Mouse (Mus musculus) CD4-positive, CD25-positive, alpha-beta regulatory T cell, adult 9 weeks (primary cell): Measurements from ENCODE around the gene Nynrin. TPM values are rescaled to one million over a fixed set of nuclear protein-coding genes. Genes with fewer than 3 reads are reported as not detected.

Source experiments
- polyA plus RNA-seq: library from polyadenylated mRNA; unstranded; fragments of 100-300 nt; shearing (Covaris generic); gene quantifications from one replicate; pipeline ENCODE4 v1.2.1, GENCODE M21; 2017

Gene Nynrin
- 1.7 TPM for polyA plus RNA-seq

DNA sequence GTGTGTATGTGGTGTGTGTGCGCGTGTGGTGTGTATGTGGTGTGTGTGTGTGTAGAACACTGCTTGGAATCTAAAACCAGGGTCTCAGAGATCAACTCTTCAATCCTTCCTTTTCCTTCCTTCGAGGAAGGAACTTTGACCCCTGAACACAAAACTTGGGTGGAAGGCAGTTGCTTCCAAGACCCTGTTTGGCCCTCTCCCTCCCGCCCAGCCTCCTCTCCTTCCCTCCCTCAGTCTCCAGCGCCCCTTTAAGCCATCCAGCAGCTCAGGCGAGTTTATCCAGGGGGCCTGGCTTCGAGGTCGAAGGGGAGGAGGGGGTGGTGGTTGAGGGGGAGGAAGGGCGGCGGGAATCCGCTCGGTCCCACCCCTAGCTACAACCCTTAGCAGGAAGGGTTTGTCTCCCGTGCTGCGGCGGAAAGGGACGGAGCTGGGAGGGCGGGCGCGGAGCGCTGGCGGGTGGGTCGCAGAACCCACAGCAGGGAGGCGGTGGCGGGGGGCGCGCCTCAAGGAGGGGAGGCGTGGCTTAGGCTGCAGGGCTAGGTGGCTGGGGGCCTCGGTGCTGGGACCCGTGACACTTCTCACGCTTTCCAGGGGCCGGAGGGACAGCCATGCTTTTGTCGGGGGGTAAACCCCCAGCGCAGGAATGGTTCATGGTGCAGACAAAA, at the start of gene Nynrin:
Nynrin (plus strand) TSS at position 390 of the 665 bp plus-strand sequence.

GRCm38 (mm10) chr14:55822991-55823762, 30.6 kb upstream of the Nynrin start, which contains the start of gene Nfatc4:
Nfatc4 (plus strand) TSS chr14:55823144.

GRCm38 (mm10) chr14:55884166-55884565, 30.4 kb downstream of the Nynrin start, which contains the start of gene Cbln3:
Cbln3 (minus strand) TSS chr14:55884392.

GRCm38 (mm10) chr14:55884713-55885113, 30.9 kb downstream of the Nynrin start, which contains the start of gene Khnyn:
Khnyn (plus strand) TSS chr14:55884947.

DNA sequence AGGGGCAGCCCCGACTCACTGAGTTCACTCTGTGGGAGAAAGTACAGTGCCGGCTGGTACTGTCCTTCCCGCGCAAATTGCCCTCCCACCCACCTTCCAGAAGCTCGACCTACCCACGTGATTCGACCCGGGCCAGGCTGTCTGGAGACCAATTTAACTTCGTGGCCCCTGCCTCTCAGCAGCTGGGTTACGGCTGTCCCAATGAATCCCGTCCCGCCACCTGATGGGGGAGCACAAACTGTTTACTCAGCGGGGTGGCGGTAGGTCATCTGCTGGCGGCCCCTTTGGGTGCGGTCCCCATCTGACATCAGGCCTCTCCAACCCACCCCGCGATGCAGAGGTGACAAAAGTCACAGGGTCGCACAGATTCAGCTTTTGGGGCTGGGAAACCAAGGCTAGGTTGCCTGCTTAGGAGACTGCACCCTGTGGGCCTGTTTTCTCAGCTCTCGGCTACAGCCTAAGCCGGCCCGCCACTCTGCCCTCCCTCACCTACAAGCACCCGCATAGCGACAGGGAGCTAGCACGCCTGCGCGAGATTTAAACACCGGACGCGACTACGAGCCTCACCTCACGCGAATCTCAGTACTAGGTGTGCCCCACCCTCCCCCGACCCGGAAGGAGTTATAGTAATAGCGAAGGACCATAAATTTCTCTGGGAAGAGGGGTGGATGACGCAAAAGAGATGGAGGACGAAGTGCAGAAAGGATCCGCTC, 46.0 kb downstream of the Nynrin start, which contains the start of gene Sdr39u1:
Sdr39u1 (minus strand) TSS at position 593 of the 713 bp plus-strand sequence.

Other genes with a start within 250 kb of the Nynrin start
- gene Rec8, start 236.0 kb upstream of the Nynrin start, polyA plus RNA-seq: 8.1 TPM
- gene Ipo4, start 218.1 kb upstream of the Nynrin start, polyA plus RNA-seq: 53.3 TPM
- 2.8 TPM for gene Gm49378, start 216.1 kb upstream of the Nynrin start, polyA plus RNA-seq
- 96.0 TPM for gene Tm9sf1, start 210.2 kb upstream of the Nynrin start, polyA plus RNA-seq
- 1.6 TPM for gene Tssk4, start 203.8 kb upstream of the Nynrin start, polyA plus RNA-seq
- gene Mdp1, start 193.5 kb upstream of the Nynrin start, polyA plus RNA-seq: 112 TPM
- 58.4 TPM for gene Gmpr2, start 182.1 kb upstream of the Nynrin start, polyA plus RNA-seq
- 496 TPM for gene Nedd8, start 181.9 kb upstream of the Nynrin start, polyA plus RNA-seq
- gene Tinf2, start 172.2 kb upstream of the Nynrin start, polyA plus RNA-seq: 66.3 TPM
- gene Tgm1, start 140.1 kb upstream of the Nynrin start, polyA plus RNA-seq: 0.26 TPM
- 90.8 TPM for gene Rabggta, start 131.7 kb upstream of the Nynrin start, polyA plus RNA-seq
- gene Dhrs1, start 108.3 kb upstream of the Nynrin start, polyA plus RNA-seq: 54.2 TPM
- 12.1 TPM for gene Nop9, start 108.3 kb upstream of the Nynrin start, polyA plus RNA-seq
- gene Cideb, start 95.6 kb upstream of the Nynrin start, polyA plus RNA-seq: not detected
- gene Ltb4r2, start 92.6 kb upstream of the Nynrin start, polyA plus RNA-seq: not detected
- 1.4 TPM for gene Ltb4r1, start 88.0 kb upstream of the Nynrin start, polyA plus RNA-seq
- not detected for gene Adcy4, start 69.9 kb upstream of the Nynrin start, polyA plus RNA-seq
- 79.6 TPM for gene Ripk3, start 65.1 kb upstream of the Nynrin start, polyA plus RNA-seq
- not detected for gene Nfatc4, start 30.9 kb upstream of the Nynrin start, polyA plus RNA-seq
- gene Cbln3, start 30.4 kb downstream of the Nynrin start, polyA plus RNA-seq: 0.25 TPM
- gene Khnyn, start 30.9 kb downstream of the Nynrin start, polyA plus RNA-seq: 90.5 TPM
- gene Sdr39u1, start 46.3 kb downstream of the Nynrin start, polyA plus RNA-seq: 86.9 TPM
- gene Cma1, start 90.7 kb downstream of the Nynrin start, polyA plus RNA-seq: not detected
- gene Cma2, start 97.0 kb downstream of the Nynrin start, polyA plus RNA-seq: not detected
- gene Mcpt1, start 164.0 kb downstream of the Nynrin start, polyA plus RNA-seq: not detected
- gene Mcpt9, start 176.5 kb downstream of the Nynrin start, polyA plus RNA-seq: not detected
- not detected for gene Mcpt2, start 188.0 kb downstream of the Nynrin start, polyA plus RNA-seq
- not detected for gene Mcpt4, start 208.3 kb downstream of the Nynrin start, polyA plus RNA-seq
- not detected for gene Mcpt8, start 231.3 kb downstream of the Nynrin start, polyA plus RNA-seq
- not detected for gene Ctsg, start 248.6 kb downstream of the Nynrin start, polyA plus RNA-seq